Mouse (Mus musculus) ES-E14 (cell line): ENCODE measurements around the gene Lyrm9.

Experiments used
- HCFC1 ChIP-seq: IDR thresholded peaks from 2 replicates; pipeline ENCODE4 v1.6.1; 2012; ENCODE audit warnings: low read length, inconsistent platforms, borderline replicate concordance; ENCODE audit not compliant: insufficient read depth
- MAFK ChIP-seq: IDR thresholded peaks from 2 replicates; pipeline ENCODE4 v1.6.1; 2014; ENCODE audit warnings: mild to moderate bottlenecking, low read depth, low read length, inconsistent platforms; ENCODE audit not compliant: insufficient read depth
- ZC3H11A ChIP-seq: IDR thresholded peaks from 2 replicates; pipeline ENCODE4 v1.6.1; 2012; ENCODE audit warnings: low read depth, mild to moderate bottlenecking, inconsistent platforms, low read length, borderline replicate concordance
- ZNF384 ChIP-seq: IDR thresholded peaks from 2 replicates; pipeline ENCODE4 v1.6.1; 2012; ENCODE audit warnings: low read depth, low read length, inconsistent platforms

- TF ChIP-seq HCFC1 (no peak), ZNF384 (no peak), ZC3H11A (no peak), MAFK (no peak)
Measured at GRCm38 (mm10) chr11:78867696-78868095, 41.3 kb downstream of the Lyrm9 start.
